Mouse (Mus musculus) erythroblast, embryonic 14.5 days (primary cell): Measurements from ENCODE around the gene Tspan3. TPM values are rescaled to one million over a fixed set of nuclear protein-coding genes. Genes with fewer than 3 reads are reported as not detected.

Source experiments
- H3K27me3 ChIP-seq: 2 replicates; pipeline ENCODE4 v1.6.1; 2012; ENCODE audit warnings: inconsistent platforms; ENCODE audit not compliant: control insufficient read depth
- H3K36me3 ChIP-seq: 2 replicates; pipeline ENCODE4 v1.6.1; 2012; ENCODE audit warnings: mild to moderate bottlenecking, inconsistent platforms; ENCODE audit not compliant: control insufficient read depth
- H3K4me1 ChIP-seq: 2 replicates; pipeline ENCODE4 v1.6.1; 2012; ENCODE audit warnings: inconsistent platforms; ENCODE audit not compliant: control insufficient read depth
- H3K4me3 ChIP-seq: replicated peaks from 2 replicates; pipeline ENCODE3; 2012; ENCODE audit warnings: moderate library complexity, mild to moderate bottlenecking, inconsistent platforms
- H3K9me3 ChIP-seq: 2 replicates; pipeline ENCODE4 v1.6.1; 2012; ENCODE audit warnings: low read length, inconsistent platforms, mixed read lengths; ENCODE audit not compliant: control insufficient read depth
- GATA1 ChIP-seq: IDR thresholded peaks from 2 replicates; pipeline ENCODE4 v1.6.1; 2012; ENCODE audit warnings: low read length, inconsistent platforms, mixed read lengths
- TAL1 ChIP-seq: IDR thresholded peaks from 3 replicates; pipeline ENCODE4 v1.6.1; 2012; ENCODE audit warnings: low read length, inconsistent platforms, mixed read lengths
- polyA plus RNA-seq: library from polyadenylated mRNA; stranded (reverse); fragments of >175 nt; gene quantifications from 2 replicates; pipeline ENCODE4 v1.2.3, GENCODE M21; 2012

Gene Tspan3
- polyA plus RNA-seq, 1 experiment, result 0.20 TPM

DNA sequence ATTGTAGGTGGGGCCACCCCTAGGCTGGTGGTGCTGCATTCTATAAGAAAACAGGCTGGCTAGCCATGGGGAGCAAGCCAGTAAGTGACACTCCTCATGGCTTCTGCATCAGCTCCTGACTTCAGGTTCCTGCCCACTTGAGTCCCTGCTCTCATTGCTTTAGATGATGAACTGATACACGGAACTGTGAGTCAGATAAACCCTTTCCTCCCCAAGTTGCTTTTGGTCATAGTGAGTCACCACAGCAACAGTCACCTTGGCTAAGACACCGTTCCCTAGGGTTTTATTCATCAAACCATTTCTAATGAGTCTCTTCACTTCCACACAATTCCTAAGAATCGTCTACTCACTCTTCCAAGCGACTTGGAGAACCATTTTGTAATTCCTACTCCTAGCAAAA lies 31.6 kb upstream of the Tspan3 start:
- Histone ChIP-seq H3K4me3 (no peak overlapping the region), H3K27me3 (no peaks in the 10 kb centered on the region), H3K36me3 (no peaks in the 10 kb centered on the region), H3K4me1 (no peaks in the 10 kb centered on the region), H3K9me3 (no peaks in the 10 kb centered on the region)
- TF ChIP-seq TAL1 (no peak), GATA1 (no peak)

DNA sequence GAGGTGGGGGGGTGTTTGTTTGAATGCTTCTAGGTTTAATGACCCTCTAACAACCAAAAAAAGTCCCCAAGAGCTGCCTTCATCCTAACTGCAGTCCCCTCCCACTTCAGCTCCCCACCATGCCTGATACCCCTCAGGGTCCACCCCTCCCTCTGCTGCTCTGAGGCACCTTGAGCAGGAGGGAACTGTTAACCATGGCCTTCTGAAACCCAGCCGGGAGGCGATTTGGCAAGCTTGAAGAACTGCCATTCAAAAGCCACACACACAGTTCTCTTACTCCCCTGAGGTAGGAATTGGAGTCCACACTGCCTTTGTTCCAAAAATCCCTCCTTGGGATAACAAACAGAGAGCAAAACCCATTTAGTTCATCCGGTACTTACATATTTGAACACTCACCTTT lies 29.9 kb upstream of the Tspan3 start:
- Histone ChIP-seq H3K4me1 (no peaks in the 10 kb centered on the region), H3K36me3 (no peaks in the 10 kb centered on the region), H3K27me3 (no peaks in the 10 kb centered on the region), H3K9me3 (no peaks in the 10 kb centered on the region), H3K4me3 (no peak overlapping the region)
- TF ChIP-seq GATA1, result no peak
- no peak for TF ChIP-seq TAL1

DNA sequence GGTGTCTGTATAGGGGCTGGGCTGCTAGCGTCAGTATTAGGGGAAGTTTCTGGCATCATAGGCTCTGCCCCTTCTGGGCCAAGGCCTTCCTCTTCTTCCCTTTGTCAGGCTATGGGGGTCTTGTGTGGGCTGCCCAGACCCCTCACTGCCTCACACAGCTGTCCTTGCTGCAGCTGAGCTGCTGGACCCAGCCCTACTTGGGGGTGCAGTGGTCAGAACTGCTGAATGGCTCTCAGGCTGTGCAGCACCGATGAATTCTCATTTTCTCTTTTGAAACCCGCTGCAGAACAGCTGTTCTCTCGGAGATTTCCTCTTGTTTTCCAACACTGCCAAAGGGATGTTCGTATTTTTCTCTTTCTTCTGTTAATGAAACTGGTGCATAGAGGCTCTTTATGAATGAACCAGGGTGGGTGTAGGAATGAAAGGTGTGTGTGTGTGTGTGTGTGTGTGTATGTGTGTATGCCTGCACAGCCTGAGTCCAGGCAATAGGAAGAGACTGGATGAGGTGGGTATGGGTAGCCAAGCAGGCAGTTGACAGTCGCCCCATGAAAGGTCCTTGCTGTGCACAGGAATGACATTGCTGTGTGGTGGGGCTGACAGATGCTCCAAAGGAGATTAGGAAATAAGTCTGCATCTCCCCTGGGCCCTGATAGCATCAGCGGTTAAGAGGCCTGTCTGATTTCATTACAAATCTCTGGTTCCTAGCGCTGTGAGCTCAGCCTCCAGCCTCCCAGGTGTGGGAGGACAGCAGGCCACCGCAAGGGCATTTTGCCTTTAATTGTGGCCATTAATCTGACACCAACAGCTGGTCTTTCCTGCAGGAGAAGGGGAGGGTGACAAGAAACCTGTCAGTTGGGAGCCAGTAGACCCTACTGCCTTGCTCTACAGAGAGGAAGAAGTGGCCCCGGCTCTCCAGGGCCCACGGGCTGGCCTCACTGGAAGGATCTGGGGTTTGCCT lies 26.5 kb upstream of the Tspan3 start:
- Histone ChIP-seq H3K4me3 (no peak overlapping the region), H3K36me3 (no peaks in the 10 kb centered on the region), H3K4me1 (no peaks in the 10 kb centered on the region), H3K27me3 (no peaks in the 10 kb centered on the region), H3K9me3 (no peaks in the 10 kb centered on the region)
- TF ChIP-seq TAL1 (no peak), GATA1 (no peak)

DNA sequence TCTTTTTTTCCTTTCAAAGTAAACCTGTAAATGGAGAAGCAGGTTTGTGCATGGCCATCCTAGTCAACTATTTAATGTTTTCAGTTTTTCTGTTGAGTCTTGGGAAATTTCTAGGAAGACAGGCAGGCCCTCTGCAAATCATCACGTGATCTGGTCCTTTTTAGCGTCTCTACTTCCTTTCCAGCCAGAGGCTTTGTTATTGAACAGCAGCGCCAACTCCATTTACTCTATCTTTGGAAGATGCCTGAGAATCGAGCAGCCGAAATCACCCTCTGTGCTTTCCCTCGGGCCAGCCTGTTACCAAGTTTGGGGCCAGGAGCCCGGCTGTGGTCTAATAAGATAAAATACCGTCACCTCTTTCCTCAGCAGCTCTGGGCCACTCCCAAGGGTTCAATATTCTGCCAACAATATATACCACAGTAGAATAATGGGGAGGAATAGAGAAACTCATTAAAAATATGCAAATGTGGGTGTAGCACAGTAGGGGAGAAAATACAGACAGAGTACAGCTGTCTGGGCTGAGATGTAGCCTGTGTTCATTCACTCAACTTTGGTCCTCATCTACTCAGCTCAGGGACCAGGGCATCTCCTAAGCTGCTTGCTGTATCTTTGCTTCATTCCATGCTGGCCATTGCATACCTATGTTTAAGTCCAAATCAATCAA lies 15.0 kb upstream of the Tspan3 start:
- no peaks in the 10 kb centered on the region for H3K36me3 ChIP-seq
- H3K9me3 ChIP-seq, result no peaks in the 10 kb centered on the region
- no peaks in the 10 kb centered on the region for H3K4me1 ChIP-seq
- H3K27me3 ChIP-seq, result no peaks in the 10 kb centered on the region
- TF ChIP-seq TAL1 (no peak), GATA1 (no peak)
- H3K4me3 ChIP-seq, result no peak overlapping the region

DNA sequence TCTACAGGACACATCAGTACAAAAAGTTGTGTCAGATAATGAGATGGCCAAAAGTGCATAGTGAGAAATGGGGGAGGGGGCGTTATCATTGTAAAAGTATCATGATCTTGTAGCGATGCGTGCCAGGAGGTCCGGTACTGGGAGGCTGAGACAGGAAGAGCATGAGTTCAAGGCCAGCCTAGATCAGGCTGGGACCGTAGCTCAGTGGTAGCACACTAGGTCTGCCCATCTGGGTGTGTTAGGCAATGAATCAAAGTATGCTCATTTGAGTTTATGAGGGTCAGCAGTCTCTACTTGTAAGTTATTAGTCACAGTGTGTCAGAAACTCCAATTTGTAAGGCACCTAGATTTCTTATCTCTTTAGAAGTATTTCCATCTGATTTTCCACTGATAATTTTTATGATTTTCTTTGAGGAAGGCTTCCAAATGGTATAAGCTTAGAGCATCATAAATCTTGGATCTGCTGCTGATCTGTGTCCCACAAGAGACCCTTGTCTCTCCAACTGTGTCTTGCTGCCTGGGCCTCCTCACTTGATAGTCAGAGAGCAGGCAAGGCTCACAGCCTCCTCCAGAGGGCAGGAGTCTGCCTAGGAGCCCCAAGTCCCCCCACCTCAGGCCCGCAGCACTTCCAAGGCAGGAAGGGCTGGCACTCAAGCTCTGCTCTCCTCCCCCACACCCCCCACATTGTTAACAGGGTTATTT lies 14.3 kb upstream of the Tspan3 start:
- Histone ChIP-seq H3K4me3 (no peak overlapping the region), H3K4me1 (no peaks in the 10 kb centered on the region), H3K27me3 (no peaks in the 10 kb centered on the region), H3K36me3 (no peaks in the 10 kb centered on the region), H3K9me3 (no peaks in the 10 kb centered on the region)
- TF ChIP-seq TAL1 (no peak), GATA1 (no peak)

DNA sequence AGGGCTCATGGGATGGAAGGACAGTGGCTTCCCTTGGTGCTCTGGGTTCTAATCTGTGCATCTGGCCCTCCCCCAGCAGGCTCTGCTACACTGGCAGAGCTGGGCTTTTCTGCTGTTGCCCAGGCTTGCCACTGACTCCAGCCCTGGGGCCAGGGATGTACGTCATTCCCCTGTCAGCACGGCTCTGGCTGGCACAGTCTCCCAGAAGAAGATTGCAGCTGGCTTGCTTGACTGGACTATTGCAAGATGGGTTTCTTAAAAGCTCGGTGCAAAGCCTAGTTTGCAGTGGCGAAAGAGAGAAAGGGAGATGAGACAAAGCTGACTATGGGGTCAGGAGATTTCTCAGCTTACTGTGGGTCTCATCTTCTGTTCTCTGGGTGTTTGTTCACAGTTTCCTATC lies 12.1 kb upstream of the Tspan3 start:
- no peak for TF ChIP-seq GATA1
- TF ChIP-seq TAL1, result no peak
- no peaks in the 10 kb centered on the region for H3K27me3 ChIP-seq
- no peak overlapping the region for H3K4me3 ChIP-seq
- no peaks in the 10 kb centered on the region for H3K36me3 ChIP-seq
- no peaks in the 10 kb centered on the region for H3K4me1 ChIP-seq
- H3K9me3 ChIP-seq, result no peaks in the 10 kb centered on the region

DNA sequence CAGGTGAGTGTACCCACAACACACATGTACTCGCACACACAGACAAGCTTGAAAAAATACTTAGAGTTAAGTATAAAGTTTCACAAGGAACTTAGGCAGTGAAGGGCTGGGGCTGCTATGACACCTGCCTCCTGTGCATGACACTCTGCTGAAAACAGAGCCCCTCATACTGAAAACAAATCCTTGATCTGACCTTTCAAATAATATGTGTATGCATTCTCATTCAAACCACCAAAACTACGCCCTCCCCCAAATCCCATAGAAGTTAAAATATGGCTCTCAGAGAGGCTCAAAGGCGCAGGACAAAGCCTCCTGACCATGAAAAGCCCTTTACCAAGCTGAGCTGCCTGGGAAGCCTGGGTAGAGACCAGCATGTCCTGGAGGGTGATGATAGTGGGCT lies 10.0 kb upstream of the Tspan3 start:
- no peaks in the 10 kb centered on the region for H3K9me3 ChIP-seq
- H3K4me1 ChIP-seq, result no peaks in the 10 kb centered on the region
- H3K36me3 ChIP-seq, result no peaks in the 10 kb centered on the region
- H3K4me3 ChIP-seq, result no peak overlapping the region
- TF ChIP-seq GATA1 (no peak), TAL1 (no peak)
- H3K27me3 ChIP-seq, result no peaks in the 10 kb centered on the region

DNA sequence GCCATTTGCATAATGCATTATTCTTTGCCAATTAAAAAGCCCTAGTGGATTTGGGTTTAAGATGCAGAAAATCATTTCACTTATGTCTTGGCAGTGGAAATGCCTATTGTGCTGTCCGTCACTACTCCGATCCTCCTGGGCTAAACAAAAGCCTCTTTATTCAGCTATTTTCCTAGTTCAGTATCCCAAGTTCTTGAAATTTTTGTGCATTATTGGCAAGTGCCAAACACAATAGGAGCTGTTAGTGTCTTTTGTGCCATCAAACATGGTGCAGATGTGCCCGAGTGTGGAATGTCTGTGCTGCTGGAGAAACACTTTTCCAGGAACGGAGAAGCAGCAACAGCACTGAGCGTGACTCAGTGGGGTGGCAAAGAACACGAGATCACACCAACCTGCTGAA lies 2.4 kb upstream of the Tspan3 start:
- Histone ChIP-seq H3K36me3 (no peaks in the 10 kb centered on the region), H3K4me1 (peaks cover 14% of the 10 kb centered on the region), H3K9me3 (no peaks in the 10 kb centered on the region), H3K27me3 (no peaks in the 10 kb centered on the region), H3K4me3 (no peak overlapping the region)
- TF ChIP-seq GATA1 (no peak), TAL1 (no peak)

DNA sequence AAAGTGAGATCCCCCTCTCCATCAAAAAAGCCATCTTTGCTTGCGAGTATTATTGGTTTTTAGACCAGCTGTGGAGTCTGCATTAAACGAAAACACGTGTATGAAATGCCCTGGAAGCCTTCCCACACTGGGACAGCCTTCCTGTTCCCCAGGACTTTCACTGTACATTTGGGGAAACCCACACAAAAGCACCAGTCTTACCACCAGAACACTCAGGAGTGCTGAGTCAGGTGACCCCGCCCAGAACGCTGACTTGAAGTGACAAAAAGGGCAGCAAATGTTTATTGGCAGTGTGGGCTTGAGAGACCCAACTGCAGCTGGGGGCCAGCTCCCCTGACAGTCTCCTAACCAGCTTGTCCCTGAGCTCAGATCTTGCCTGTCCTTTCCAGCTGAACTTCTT lies 884 bp upstream of the Tspan3 start:
- Histone ChIP-seq H3K27me3 (0 out of 2 replicates have a peak, but pooled peaks cover 6% of the 10 kb centered on the region), H3K4me3 (no peak overlapping the region)

More for the DNA sequence above, 884 bp upstream of the Tspan3 start:
- Histone ChIP-seq H3K9me3 (no peaks in the 10 kb centered on the region), H3K36me3 (no peaks in the 10 kb centered on the region), H3K4me1 (peaks cover 19% of the 10 kb centered on the region)
- no peak for TF ChIP-seq GATA1
- no peak for TF ChIP-seq TAL1
